Mouse (Mus musculus): Measurements from ENCODE around the gene Il17re. TPM values are rescaled to one million over a fixed set of nuclear protein-coding genes. Genes with fewer than 3 reads are reported as not detected.

Il17re gene
- polyA plus RNA-seq, 1 experiment from 2014 or later, result 0.50 TPM

- no peak overlapping the region for H3K4me3 ChIP-seq (replicated peaks)
- H3K27me3 ChIP-seq (replicated peaks), result no peaks in the 10 kb centered on the region
- WGBS, result 96% methylated on average over 8 of the region's 8 CpGs
- ATAC-seq (ENCODE audit: low FRiP score), result no peak
- no peak overlapping the region for H3K4me2 ChIP-seq
- H3K36me3 ChIP-seq, result peaks cover 92% of the 10 kb centered on the region
- no peaks in the 10 kb centered on the region for H3K4me1 ChIP-seq
- no peaks in the 10 kb centered on the region for H3K9me3 ChIP-seq (replicated peaks)
- no peak overlapping the region for H3K27ac ChIP-seq (replicated peaks)
- no peak overlapping the region for H3K9ac ChIP-seq (replicated peaks)
Observed at GRCm38 (mm10) chr6:113517434-113518080, 59.3 kb downstream of the Il17re start.

Small RNAs within 50 kb of the gene (microRNA-seq; reads per million reads assigned to microRNA genes)
- not detected for gene Gm24387

Other genes starting within 250 kb of the Il17re start
- gene Mtmr14, start 220.6 kb upstream of the Il17re start, polyA plus RNA-seq (2015; fragmentation: Nextera tagmentation; extraction: Ambion mirVana), result 30.2 and 36.7 TPM in 2 replicates
- 1.5 TPM in 2 replicates for gene Cpne9, start 176.2 kb upstream of the Il17re start, polyA plus RNA-seq (2015; fragmentation: Nextera tagmentation; extraction: Ambion mirVana)
- 13.8 TPM in 2 replicates for gene Brpf1, start 151.3 kb upstream of the Il17re start, polyA plus RNA-seq (2015; fragmentation: Nextera tagmentation; extraction: Ambion mirVana)
- 9.3 and 10.1 TPM in 2 replicates for gene Ogg1, start 131.5 kb upstream of the Il17re start, polyA plus RNA-seq (2015; fragmentation: Nextera tagmentation; extraction: Ambion mirVana)
- 103 and 119 TPM in 2 replicates for gene Camk1, start 114.5 kb upstream of the Il17re start, polyA plus RNA-seq (2015; fragmentation: Nextera tagmentation; extraction: Ambion mirVana)
- 73.4 and 73.9 TPM in 2 replicates for gene Tada3, start 80.6 kb upstream of the Il17re start, polyA plus RNA-seq (2015; fragmentation: Nextera tagmentation; extraction: Ambion mirVana)
- 428 and 436 TPM in 2 replicates for gene Arpc4, start 80.4 kb upstream of the Il17re start, polyA plus RNA-seq (2015; fragmentation: Nextera tagmentation; extraction: Ambion mirVana)
- gene Ttll3, start 69.2 kb upstream of the Il17re start, polyA plus RNA-seq (2015; fragmentation: Nextera tagmentation; extraction: Ambion mirVana), result 10.3 and 11.3 TPM in 2 replicates
- gene Rpusd3, start 39.1 kb upstream of the Il17re start, polyA plus RNA-seq (2015; fragmentation: Nextera tagmentation; extraction: Ambion mirVana), result 20.0 and 24.6 TPM in 2 replicates
- 0.24 TPM in 1 of 2 replicates, not detected in the other for gene Cidec, start 22.7 kb upstream of the Il17re start, polyA plus RNA-seq (2015; fragmentation: Nextera tagmentation; extraction: Ambion mirVana)
- gene Jagn1, start 15.9 kb upstream of the Il17re start, polyA plus RNA-seq (2015; fragmentation: Nextera tagmentation; extraction: Ambion mirVana), result 103 TPM in 2 replicates
- 3.5 and 9.5 TPM in 2 replicates for gene Il17rc, start 12.9 kb downstream of the Il17re start, polyA plus RNA-seq (2015; fragmentation: Nextera tagmentation; extraction: Ambion mirVana)
- 87.9 and 106 TPM in 2 replicates for gene Creld1, start 24.8 kb downstream of the Il17re start, polyA plus RNA-seq (2015; fragmentation: Nextera tagmentation; extraction: Ambion mirVana)
- gene Prrt3, start 43.4 kb downstream of the Il17re start, polyA plus RNA-seq (2015; fragmentation: Nextera tagmentation; extraction: Ambion mirVana), result 10.2 and 12.8 TPM in 2 replicates
- gene Emc3, start 73.2 kb downstream of the Il17re start, polyA plus RNA-seq (2015; fragmentation: Nextera tagmentation; extraction: Ambion mirVana), result 118 and 119 TPM in 2 replicates
- 1.8 and 3.7 TPM in 2 replicates for gene Fancd2, start 73.2 kb downstream of the Il17re start, polyA plus RNA-seq (2015; fragmentation: Nextera tagmentation; extraction: Ambion mirVana)
- gene Fancd2os, start 142.2 kb downstream of the Il17re start, polyA plus RNA-seq (2015; fragmentation: Nextera tagmentation; extraction: Ambion mirVana), result not detected in 2 replicates
- 245 and 258 TPM in 2 replicates for gene Brk1, start 146.3 kb downstream of the Il17re start, polyA plus RNA-seq (2015; fragmentation: Nextera tagmentation; extraction: Ambion mirVana)
- gene Vhl, start 165.5 kb downstream of the Il17re start, polyA plus RNA-seq (2015; fragmentation: Nextera tagmentation; extraction: Ambion mirVana), result 68.1 and 75.8 TPM in 2 replicates
- gene Irak2, start 180.0 kb downstream of the Il17re start, polyA plus RNA-seq (2015; fragmentation: Nextera tagmentation; extraction: Ambion mirVana), result 2.5 and 4.5 TPM in 2 replicates
- 0.96 and 1.4 TPM in 2 replicates for gene Tatdn2, start 238.6 kb downstream of the Il17re start, polyA plus RNA-seq (2015; fragmentation: Nextera tagmentation; extraction: Ambion mirVana)